Mouse (Mus musculus) CD4-positive naive resting alpha-beta T cell, adult 76 days (primary cell): ENCODE data around the gene Dolk. TPM values are rescaled to one million over a fixed set of nuclear protein-coding genes. Genes with fewer than 3 reads are reported as not detected.

Source experiments
- total RNA-seq: library from RNA; stranded (reverse); gene quantifications from one replicate; pipeline ENCODE4 v1.2.4, GENCODE M21; 2023

Gene Dolk
- total RNA-seq, result 9.9 TPM

GRCm38 (mm10) chr2:30286192-30287026 lies at the start of gene Dolk, which contains the start of gene Nup188:
TSS of gene Dolk (minus strand) at chr2:30286334.
TSS of gene Nup188 (plus strand) at chr2:30286397.

GRCm38 (mm10) chr2:30280743-30281142 lies 5.4 kb downstream of the Dolk start, which contains the start of gene Gm28038:
TSS of gene Gm28038 (plus strand) at chr2:30281043.

GRCm38 (mm10) chr2:30265767-30266253 lies 20.3 kb downstream of the Dolk start, which contains the start of gene Phyhd1:
TSS of gene Phyhd1 (plus strand) at chr2:30266203.

GRCm38 (mm10) chr2:30240267-30240666 lies 45.9 kb downstream of the Dolk start, which contains the start of gene Gm28035:
TSS of gene Gm28035 (plus strand) at chr2:30240567.

GRCm38 (mm10) chr2:30237199-30237880 lies 48.8 kb downstream of the Dolk start, which contains the start of gene Lrrc8a:
TSS of gene Lrrc8a (plus strand) at chr2:30237715.

Other genes starting within 250 kb of the Dolk start
- 0.73 TPM for gene Wdr34, start 237.5 kb downstream of the Dolk start, total RNA-seq
- gene Set, start 229.0 kb downstream of the Dolk start, total RNA-seq, result 207 TPM
- 0.67 TPM for gene Pkn3, start 208.7 kb downstream of the Dolk start, total RNA-seq
- gene Zdhhc12, start 192.7 kb downstream of the Dolk start, total RNA-seq, result 10.0 TPM
- gene Zer1, start 161.7 kb downstream of the Dolk start, total RNA-seq, result 81.2 TPM
- gene Tbc1d13, start 152.6 kb downstream of the Dolk start, total RNA-seq, result 30.3 TPM
- gene Endog, start 114.8 kb downstream of the Dolk start, total RNA-seq, result 13.2 TPM
- gene Spout1, start 107.9 kb downstream of the Dolk start, total RNA-seq, result 19.0 TPM
- 12.2 TPM for gene Kyat1, start 80.5 kb downstream of the Dolk start, total RNA-seq
- gene Lrrc8a, start 48.6 kb downstream of the Dolk start, total RNA-seq, result 64.4 TPM
- gene Gm28035, start 45.8 kb downstream of the Dolk start, total RNA-seq, result 6.5 TPM
- gene Phyhd1, start 20.1 kb downstream of the Dolk start, total RNA-seq, result 11.6 TPM
- gene Gm28038, start 5.3 kb downstream of the Dolk start, total RNA-seq, result not detected
- gene Nup188, start 63 bp upstream of the Dolk start, total RNA-seq, result 48.7 TPM
- gene Sh3glb2, start 73.0 kb upstream of the Dolk start, total RNA-seq, result 78.6 TPM
- 10.7 TPM for gene Miga2, start 77.9 kb upstream of the Dolk start, total RNA-seq
- 19.8 TPM for gene Dolpp1, start 105.9 kb upstream of the Dolk start, total RNA-seq
- 8.3 TPM for gene Crat, start 129.5 kb upstream of the Dolk start, total RNA-seq
- 79.2 TPM for gene Ptpa, start 129.7 kb upstream of the Dolk start, total RNA-seq
- gene Ier5l, start 187.9 kb upstream of the Dolk start, total RNA-seq, result 0.82 TPM